Mouse (Mus musculus): ENCODE results near the gene Btbd19. TPM values are rescaled to one million over a fixed set of nuclear protein-coding genes. Genes with fewer than 3 reads are reported as not detected.

The Btbd19 gene
- 6.7 and 8.5 TPM in 2 replicates for polyA plus RNA-seq (2014; fragmentation: Nextera tagmentation; extraction: Ambion mirVana)

DNA sequence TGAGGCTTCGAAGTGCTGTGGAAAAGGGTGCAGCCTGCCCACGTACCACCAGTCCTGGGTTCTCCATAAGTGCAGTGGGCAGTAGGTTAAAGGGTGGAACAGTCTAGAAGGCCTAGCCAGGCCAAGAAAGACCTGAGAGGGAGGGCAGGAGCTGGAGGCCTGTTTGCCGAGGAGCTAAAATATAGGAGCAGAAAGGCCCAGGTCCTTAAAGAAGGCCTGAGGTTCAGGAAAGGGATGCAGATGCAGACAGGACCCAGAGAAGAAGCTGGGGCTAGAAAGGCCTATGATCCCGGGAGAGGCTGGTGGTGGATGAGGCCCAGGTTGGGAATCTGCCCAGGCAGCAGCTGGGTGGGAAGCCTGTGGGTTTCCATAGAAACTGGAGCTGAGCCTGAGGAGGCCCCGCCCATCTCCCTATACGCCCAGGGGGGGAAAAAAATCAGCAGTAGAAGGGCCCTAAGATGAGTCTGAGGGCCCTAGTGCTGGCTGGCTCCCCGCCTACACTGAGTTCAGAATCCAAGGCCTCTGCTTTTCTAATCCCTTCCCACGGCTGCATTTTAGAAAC, at the start of gene Btbd19:
Gene Btbd19, minus strand, starts transcription at position 378 of the 562 bp plus-strand sequence.
- peak within 1 kb of the TSS; percentile 88 for H3K27ac ChIP-seq (ENCODE audit: low read length)
- WGBS, result 22% methylated on average over 8 of the region's 8 CpGs
- H3K36me3 ChIP-seq (ENCODE audit: control insufficient read depth, insufficient read depth, low read length), result peaks cover 7% of the 10 kb centered on the region; the same call in 1 of the 2 replicates
- no peaks in the 10 kb centered on the region for H3K27me3 ChIP-seq (ENCODE audit: control insufficient read depth, insufficient read depth, low read length)
- H3K9me3 ChIP-seq (ENCODE audit: control insufficient read depth, low read depth, low read length), result no peaks in the 10 kb centered on the region
- peaks cover 16% of the 10 kb centered on the region for H3K4me1 ChIP-seq (ENCODE audit: control insufficient read depth, insufficient read depth, low read length)
- peak within 1 kb of the TSS; percentile 28 for H3K4me2 ChIP-seq (replicated peaks; ENCODE audit: low read depth, low read length)
- peak; percentile 37; the same call in 1 of the 2 replicates for ATAC-seq (ENCODE audit: insufficient number of reproducible peaks, insufficient read depth, low FRiP score, low read depth)
- no peak within 1 kb of the TSS; the same call in 1 of the 2 replicates for H3K4me3 ChIP-seq (ENCODE audit: low read depth, low read length)
- peak within 1 kb of the TSS; percentile 8; the same call in 1 of the 2 replicates for H3K9ac ChIP-seq (replicated peaks; ENCODE audit: low read depth, low read length)

- H3K27me3 ChIP-seq (ENCODE audit: control insufficient read depth, insufficient read depth, low read length), result no peaks in the 10 kb centered on the region
- H3K4me3 ChIP-seq (ENCODE audit: low read depth, low read length), result no peak overlapping the region
- WGBS, result 80% methylated on average over 5 of the region's 5 CpGs
- no peak overlapping the region for H3K4me2 ChIP-seq (replicated peaks; ENCODE audit: low read depth, low read length)
- ATAC-seq (ENCODE audit: insufficient number of reproducible peaks, insufficient read depth, low FRiP score, low read depth), result no peak
- H3K9me3 ChIP-seq (ENCODE audit: control insufficient read depth, low read depth, low read length), result no peaks in the 10 kb centered on the region
- peaks cover 78% of the 10 kb centered on the region for H3K36me3 ChIP-seq (ENCODE audit: control insufficient read depth, insufficient read depth, low read length)
- H3K9ac ChIP-seq (replicated peaks; ENCODE audit: low read depth, low read length), result no peak overlapping the region
- no peaks in the 10 kb centered on the region for H3K4me1 ChIP-seq (ENCODE audit: control insufficient read depth, insufficient read depth, low read length)
- no peak overlapping the region for H3K27ac ChIP-seq (ENCODE audit: low read length)
Observed at GRCm38 (mm10) chr4:117169936-117170335, 44.4 kb upstream of the Btbd19 start.

DNA sequence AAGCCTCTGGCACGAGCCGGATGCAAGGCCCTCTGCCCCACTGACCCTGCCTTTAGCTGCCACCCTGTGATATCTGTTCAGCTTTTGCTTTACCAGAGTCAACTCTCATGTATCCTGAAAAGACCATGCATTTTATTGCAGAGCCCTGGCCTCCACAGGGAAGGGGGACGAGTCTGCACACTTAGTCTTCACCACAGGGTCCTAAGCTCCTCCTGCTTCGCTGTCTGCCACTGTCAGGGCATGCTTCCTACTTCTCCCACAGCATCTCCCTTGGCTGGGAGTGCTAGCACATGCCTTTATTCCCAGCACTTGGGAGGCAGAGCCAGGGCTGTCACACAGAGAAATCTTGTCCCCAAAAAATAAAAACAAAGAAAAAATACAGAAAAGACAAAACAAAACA, 35.7 kb upstream of the Btbd19 start:
- Histone ChIP-seq H3K4me3 (ENCODE audit: low read depth, low read length) (no peak overlapping the region), H3K9ac (replicated peaks; ENCODE audit: low read depth, low read length) (no peak overlapping the region), H3K27me3 (ENCODE audit: control insufficient read depth, insufficient read depth, low read length) (no peaks in the 10 kb centered on the region), H3K4me2 (replicated peaks; ENCODE audit: low read depth, low read length) (no peak overlapping the region), H3K36me3 (ENCODE audit: control insufficient read depth, insufficient read depth, low read length) (peaks cover 56% of the 10 kb centered on the region), H3K27ac (ENCODE audit: low read length) (no peak overlapping the region), H3K4me1 (ENCODE audit: control insufficient read depth, insufficient read depth, low read length) (no peaks in the 10 kb centered on the region), H3K9me3 (ENCODE audit: control insufficient read depth, low read depth, low read length) (no peaks in the 10 kb centered on the region)
- 69% methylated on average over 4 of the region's 4 CpGs for WGBS
- no peak for ATAC-seq (ENCODE audit: insufficient number of reproducible peaks, insufficient read depth, low FRiP score, low read depth)

DNA sequence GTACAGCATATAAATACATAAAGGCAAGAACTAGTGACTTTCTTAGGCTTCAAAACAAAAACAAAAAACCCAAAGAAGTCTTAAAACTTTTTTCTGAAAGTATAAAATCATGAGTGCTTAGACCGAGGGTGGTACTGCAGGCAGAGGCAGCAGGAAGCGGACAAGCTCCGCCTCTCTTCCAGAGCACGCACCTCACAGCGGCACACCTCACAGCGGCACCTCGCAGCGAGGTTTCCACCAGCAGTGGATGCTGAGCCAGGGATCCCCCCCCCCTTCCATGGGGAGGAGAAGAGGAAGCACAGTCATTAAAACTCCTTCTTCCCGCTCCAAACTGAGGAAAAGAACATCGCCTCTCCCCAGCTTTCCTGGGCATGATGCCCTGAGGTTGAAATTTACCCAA, 34.1 kb upstream of the Btbd19 start:
- WGBS, result 81% methylated on average over 10 of the region's 10 CpGs
- no peak for ATAC-seq (ENCODE audit: insufficient number of reproducible peaks, insufficient read depth, low FRiP score, low read depth)
- no peak overlapping the region for H3K4me2 ChIP-seq (replicated peaks; ENCODE audit: low read depth, low read length)
- no peak overlapping the region for H3K9ac ChIP-seq (replicated peaks; ENCODE audit: low read depth, low read length)
- H3K9me3 ChIP-seq (ENCODE audit: control insufficient read depth, low read depth, low read length), result no peaks in the 10 kb centered on the region
- H3K4me3 ChIP-seq (ENCODE audit: low read depth, low read length), result no peak overlapping the region
- H3K36me3 ChIP-seq (ENCODE audit: control insufficient read depth, insufficient read depth, low read length), result peaks cover 40% of the 10 kb centered on the region
- H3K4me1 ChIP-seq (ENCODE audit: control insufficient read depth, insufficient read depth, low read length), result no peaks in the 10 kb centered on the region
- H3K27ac ChIP-seq (ENCODE audit: low read length), result no peak overlapping the region
- no peaks in the 10 kb centered on the region for H3K27me3 ChIP-seq (ENCODE audit: control insufficient read depth, insufficient read depth, low read length)

DNA sequence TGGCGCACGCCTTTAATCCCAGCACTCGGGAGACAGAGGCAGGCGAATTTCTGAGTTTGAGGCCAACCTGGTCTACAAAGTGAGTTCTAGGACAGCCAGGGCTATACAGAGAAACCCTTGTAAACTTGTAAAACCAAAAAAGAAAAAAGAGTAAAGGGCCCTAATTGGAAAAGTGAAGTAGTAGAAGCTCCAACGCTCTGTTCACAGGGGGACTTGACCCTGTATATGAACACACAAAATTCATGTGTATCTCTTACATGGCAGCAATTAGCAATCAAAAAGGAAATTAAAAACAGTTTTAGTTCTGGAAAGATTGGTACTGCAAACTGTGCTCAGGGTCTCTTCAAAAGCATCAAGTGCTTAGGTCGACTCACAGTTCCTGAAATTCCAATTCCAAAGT, 30.8 kb upstream of the Btbd19 start:
- no peak for ATAC-seq (ENCODE audit: insufficient number of reproducible peaks, insufficient read depth, low FRiP score, low read depth)
- peak overlapping the region; percentile 97 for H3K4me3 ChIP-seq (ENCODE audit: low read depth, low read length)
- peaks cover 14% of the 10 kb centered on the region; the same call in 1 of the 2 replicates for H3K4me1 ChIP-seq (ENCODE audit: control insufficient read depth, insufficient read depth, low read length)
- no peak overlapping the region for H3K27ac ChIP-seq (ENCODE audit: low read length)
- WGBS, result 22% methylated on average over 6 of the region's 6 CpGs
- no peak overlapping the region for H3K9ac ChIP-seq (replicated peaks; ENCODE audit: low read depth, low read length)
- H3K27me3 ChIP-seq (ENCODE audit: control insufficient read depth, insufficient read depth, low read length), result no peaks in the 10 kb centered on the region
- peaks cover 49% of the 10 kb centered on the region for H3K36me3 ChIP-seq (ENCODE audit: control insufficient read depth, insufficient read depth, low read length)
- H3K4me2 ChIP-seq (replicated peaks; ENCODE audit: low read depth, low read length), result peak overlapping the region; percentile 63; the same call in 1 of the 2 replicates
- H3K9me3 ChIP-seq (ENCODE audit: control insufficient read depth, low read depth, low read length), result no peaks in the 10 kb centered on the region

DNA sequence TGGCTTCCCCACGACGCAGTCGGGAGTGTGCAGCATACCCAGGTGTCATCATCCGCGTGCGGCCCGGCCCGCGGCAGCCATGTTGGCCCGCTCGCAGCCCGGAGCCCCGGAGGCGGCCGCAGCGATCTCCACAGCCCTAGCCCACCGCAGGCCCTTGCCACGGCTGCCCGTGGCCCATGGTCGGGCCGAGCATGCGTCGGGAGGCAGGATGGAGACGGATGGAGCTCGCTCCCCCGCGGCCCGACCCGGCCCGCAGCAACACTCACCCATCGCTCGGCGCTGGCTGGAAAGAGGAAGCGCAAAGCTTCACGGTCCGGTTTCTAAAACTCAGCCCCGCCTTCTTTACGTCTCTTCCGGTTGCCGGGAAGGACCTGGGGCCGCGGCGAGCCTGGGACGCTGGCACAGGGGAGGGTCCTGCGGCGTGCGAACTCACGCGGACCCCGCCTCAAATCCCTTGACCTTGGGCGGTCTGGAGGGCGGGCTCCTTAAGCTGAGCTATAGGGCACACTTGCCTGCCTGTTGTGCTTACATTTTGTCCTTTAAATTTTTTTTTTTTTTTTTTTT, 30.3 kb upstream of the Btbd19 start, which contains the start of gene Rps8:
Gene Rps8, minus strand, starts transcription at position 452 of the 564 bp plus-strand sequence.
- no peaks in the 10 kb centered on the region for H3K27me3 ChIP-seq (ENCODE audit: control insufficient read depth, insufficient read depth, low read length)
- no peaks in the 10 kb centered on the region for H3K9me3 ChIP-seq (ENCODE audit: control insufficient read depth, low read depth, low read length)
- ATAC-seq (ENCODE audit: insufficient number of reproducible peaks, insufficient read depth, low FRiP score, low read depth), result peak; percentile 91
- WGBS, result under 1% methylated on average over 52 of the region's 52 CpGs
- peaks cover 48% of the 10 kb centered on the region for H3K36me3 ChIP-seq (ENCODE audit: control insufficient read depth, insufficient read depth, low read length)
- H3K4me2 ChIP-seq (replicated peaks; ENCODE audit: low read depth, low read length), result peak within 1 kb of the TSS; percentile 63
- H3K9ac ChIP-seq (replicated peaks; ENCODE audit: low read depth, low read length), result peak within 1 kb of the TSS; percentile 99
- peak within 1 kb of the TSS; percentile 95 for H3K27ac ChIP-seq (ENCODE audit: low read length)
- peak within 1 kb of the TSS; percentile 97 for H3K4me3 ChIP-seq (ENCODE audit: low read depth, low read length)
- peaks cover 14% of the 10 kb centered on the region; the same call in 1 of the 2 replicates for H3K4me1 ChIP-seq (ENCODE audit: control insufficient read depth, insufficient read depth, low read length)

- Histone ChIP-seq H3K36me3 (ENCODE audit: control insufficient read depth, insufficient read depth, low read length) (peaks cover 51% of the 10 kb centered on the region), H3K9me3 (ENCODE audit: control insufficient read depth, low read depth, low read length) (no peaks in the 10 kb centered on the region), H3K27me3 (ENCODE audit: control insufficient read depth, insufficient read depth, low read length) (no peaks in the 10 kb centered on the region), H3K27ac (ENCODE audit: low read length) (peak overlapping the region; percentile 95), H3K4me3 (ENCODE audit: low read depth, low read length) (peak overlapping the region; percentile 97), H3K9ac (replicated peaks; ENCODE audit: low read depth, low read length) (peak overlapping the region; percentile 99), H3K4me1 (ENCODE audit: control insufficient read depth, insufficient read depth, low read length) (peaks cover 14% of the 10 kb centered on the region; the same call in 1 of the 2 replicates), H3K4me2 (replicated peaks; ENCODE audit: low read depth, low read length) (peak overlapping the region; percentile 63)
- WGBS, result 2% methylated on average over 44 of the region's 44 CpGs
- ATAC-seq (ENCODE audit: insufficient number of reproducible peaks, insufficient read depth, low FRiP score, low read depth), result no peak
Observed at GRCm38 (mm10) chr4:117155020-117155791, 29.7 kb upstream of the Btbd19 start.

- H3K27me3 ChIP-seq (ENCODE audit: control insufficient read depth, insufficient read depth, low read length), result no peaks in the 10 kb centered on the region
- H3K4me1 ChIP-seq (ENCODE audit: control insufficient read depth, insufficient read depth, low read length), result peaks cover 14% of the 10 kb centered on the region; the same call in 1 of the 2 replicates
- no peak overlapping the region for H3K27ac ChIP-seq (ENCODE audit: low read length)
- H3K36me3 ChIP-seq (ENCODE audit: control insufficient read depth, insufficient read depth, low read length), result peaks cover 46% of the 10 kb centered on the region
- 0 out of 2 replicates have a peak overlapping the region, but pooled peaks have one; percentile 11 for H3K4me3 ChIP-seq (ENCODE audit: low read depth, low read length)
- peak overlapping the region; percentile 11 for H3K4me2 ChIP-seq (replicated peaks; ENCODE audit: low read depth, low read length)
- 72% methylated on average over 5 of the region's 5 CpGs for WGBS
- no peak for ATAC-seq (ENCODE audit: insufficient number of reproducible peaks, insufficient read depth, low FRiP score, low read depth)
- no peaks in the 10 kb centered on the region for H3K9me3 ChIP-seq (ENCODE audit: control insufficient read depth, low read depth, low read length)
- H3K9ac ChIP-seq (replicated peaks; ENCODE audit: low read depth, low read length), result no peak overlapping the region
Observed at GRCm38 (mm10) chr4:117152714-117153113, 27.2 kb upstream of the Btbd19 start.
